9 mouse cellular contexts compared by ENCODE assay signal in the genomic region with DNA sequence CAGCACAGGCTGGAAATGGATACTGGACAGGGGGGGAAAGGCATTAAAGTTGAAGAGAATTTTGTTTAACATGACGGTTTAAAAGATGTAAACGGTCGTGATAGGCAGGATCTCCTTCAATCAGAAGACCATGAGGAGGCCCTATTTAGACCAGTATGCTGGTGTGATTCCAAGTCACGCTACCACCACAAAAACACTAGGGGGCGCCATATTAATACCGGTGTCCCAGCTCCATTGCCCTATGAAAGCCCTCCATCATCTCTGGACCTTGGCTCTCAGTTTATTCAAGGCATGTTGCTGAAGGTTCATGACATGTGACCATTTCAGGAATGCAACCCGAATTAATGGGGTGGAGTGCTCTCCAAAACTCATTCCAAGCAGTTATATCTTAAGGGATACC.
DNase-seq lines count a peak whose midpoint lies in the region; ATAC-seq lines count a peak whose summit lies in the region.
"Had no signal": no experiment of that assay in that cellular context is flagged by ENCODE, and none has a peak within 500 bp of the region (broad histone marks: within the 10 kb centered on the region; RNA-seq: fewer than 3 reads in every experiment).

No protein-coding gene starts in this region.

- no peaks in the 10 kb centered on the region for H3K36me3 ChIP-seq in midbrain, embryonic 10.5 days
- no peaks in the 10 kb centered on the region for H3K36me3 ChIP-seq in midbrain, embryonic 11.5 days (ENCODE audit: control insufficient read depth, insufficient read depth, low read length)
- H3K36me3 ChIP-seq: limb, embryonic 12.5 days had no signal

- H3K9ac ChIP-seq in midbrain, embryonic 11.5 days (ENCODE audit: low read length) = no peak overlapping the region
- H3K9ac ChIP-seq: limb, embryonic 12.5 days had no signal

- ATAC-seq in midbrain, embryonic 11.5 days (ENCODE audit: low FRiP score) = no peak

- no peak overlapping the region for H3K4me2 ChIP-seq in midbrain, embryonic 11.5 days
- H3K4me2 ChIP-seq: limb, embryonic 12.5 days had no signal

- H3K9me3 ChIP-seq in midbrain, embryonic 10.5 days (replicated peaks) = no peaks in the 10 kb centered on the region
- H3K9me3 ChIP-seq in midbrain, embryonic 11.5 days (ENCODE audit: control insufficient read depth, low read length) = no peaks in the 10 kb centered on the region
- H3K9me3 ChIP-seq: limb, embryonic 12.5 days had no signal

- H3K4me1 ChIP-seq in midbrain, embryonic 10.5 days = peaks cover 17% of the 10 kb centered on the region
- peaks cover 6% of the 10 kb centered on the region; the same call in 1 of the 2 replicates for H3K4me1 ChIP-seq in midbrain, embryonic 11.5 days (ENCODE audit: control insufficient read depth, insufficient read depth, low read length)

- peaks cover 13% of the 10 kb centered on the region; the same call in 1 of the 2 replicates for H3K27me3 ChIP-seq in midbrain, embryonic 10.5 days (ENCODE audit: low read depth, poor library complexity, severe bottlenecking)
- H3K27me3 ChIP-seq in midbrain, embryonic 11.5 days (ENCODE audit: control insufficient read depth, insufficient read depth, low read length) = no peaks in the 10 kb centered on the region

- no peak overlapping the region for H3K4me3 ChIP-seq in midbrain, embryonic 10.5 days
- no peak overlapping the region for H3K4me3 ChIP-seq in midbrain, embryonic 11.5 days (ENCODE audit: low read depth, low read length)
- H3K4me3 ChIP-seq: limb, embryonic 12.5 days had no signal

- WGBS in midbrain, embryonic 10.5 days = 36% methylated on average over 7 of the region's 7 CpGs
- 28% methylated on average over 7 of the region's 7 CpGs for WGBS in midbrain, embryonic 11.5 days

- peak; percentile 52 for DNase-seq in midbrain, embryonic 10.5 days (ENCODE audit: low spot score)
- no peak for DNase-seq in midbrain, embryonic 11.5 days (ENCODE audit: low spot score, missing footprints)
- DNase-seq in ZHBTc4 (ENCODE audit: low read depth, low spot score) = peak; percentile 56
- peak; percentile 45 for DNase-seq in embryo, embryonic 9.5 days (ENCODE audit: extremely low spot score)
- peak; percentile 68 for DNase-seq in kidney, adult 9 months
- peak; percentile 53 to 76 for DNase-seq in lung, postnatal 4 days
- peak; percentile 23 to 28 for DNase-seq in thymus, postnatal 36 days
- DNase-seq in right cerebral cortex, postnatal 4 days = no peak

- no peak overlapping the region for H3K27ac ChIP-seq in midbrain, embryonic 10.5 days (replicated peaks)
- no peak overlapping the region for H3K27ac ChIP-seq in midbrain, embryonic 11.5 days (ENCODE audit: low read depth, low read length)
- H3K27ac ChIP-seq: limb, embryonic 12.5 days had no signal

Comparison
In these comparisons a context has a peak if more than half of its experiments do, and no peak if none do; other contexts are left out.
1. DNase-seq: peak in midbrain, embryonic 10.5 days (single experiment), ZHBTc4 (single experiment), embryo, embryonic 9.5 days (single experiment), kidney, adult 9 months (single experiment), lung, postnatal 4 days (2 of 2) and thymus, postnatal 36 days (2 of 2); none in midbrain, embryonic 11.5 days (single experiment) and right cerebral cortex, postnatal 4 days (single experiment).